Mouse (Mus musculus): ENCODE measurements around the gene Kdm6b. TPM values are rescaled to one million over a fixed set of nuclear protein-coding genes. Genes with fewer than 3 reads are reported as not detected.

Gene Kdm6b
- polyA plus RNA-seq, 1 experiment from 2014 or later: 7.4 TPM

DNA sequence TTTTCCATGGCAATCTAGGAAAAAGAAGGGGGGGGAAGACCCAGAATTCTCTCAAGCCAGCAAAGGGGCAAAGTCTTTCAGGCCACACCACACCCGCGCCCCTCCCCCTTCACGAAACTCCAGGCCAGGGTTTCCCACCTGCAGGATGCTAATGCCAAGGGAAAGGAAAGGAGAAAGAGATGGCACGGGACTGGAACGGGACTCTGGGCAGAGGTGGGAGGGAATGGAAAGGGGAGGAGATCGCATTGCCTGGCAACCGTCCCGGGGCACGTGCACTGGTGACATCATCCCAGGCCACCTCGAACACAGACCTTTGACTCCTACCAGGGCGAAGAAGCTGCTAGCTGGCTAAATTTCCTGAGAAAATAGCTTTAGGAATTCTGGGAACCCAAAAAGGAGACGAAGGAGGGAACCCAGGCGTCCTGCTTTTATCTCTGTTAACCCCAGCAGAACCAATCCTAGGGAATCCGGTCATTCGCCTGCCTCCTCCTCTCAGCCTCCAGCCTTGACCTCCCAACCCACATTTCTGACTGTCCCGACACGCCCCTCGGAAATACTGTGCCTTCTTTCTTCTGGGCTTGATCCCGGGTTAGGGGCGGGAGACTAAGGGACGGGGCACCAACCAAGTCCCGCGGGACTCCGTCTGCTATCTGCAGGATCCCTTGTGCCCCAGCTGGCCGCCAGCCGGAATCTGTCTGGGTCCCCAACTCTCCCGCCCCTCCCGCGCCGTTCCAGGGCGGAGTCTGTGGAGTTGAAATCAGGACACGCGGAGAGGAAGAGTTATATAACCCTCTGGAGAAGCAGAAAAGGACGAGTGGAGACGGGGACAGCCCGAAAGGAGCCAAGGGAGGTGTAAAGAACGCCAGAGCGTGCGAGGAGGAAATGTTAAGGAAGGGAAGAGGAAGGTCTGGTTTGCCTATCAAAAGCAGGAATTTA, 4.2 kb upstream of the Kdm6b start:
- DNase-seq (peak; percentile 91), ATAC-seq (peak; percentile 69)
- peak overlapping the region; percentile 94 for H3K27ac ChIP-seq (ENCODE audit: low read depth)
- no peak for TF ChIP-seq CTCF (IDR thresholded peaks at IDR 0.05; ENCODE audit: low read depth)
- peak; percentile 64; the same call in 1 of the 2 replicates for TF ChIP-seq EP300 (IDR thresholded peaks at IDR 0.05; ENCODE audit: low read depth)
- no peaks in the 10 kb centered on the region for H3K36me3 ChIP-seq (replicated peaks; ENCODE audit: insufficient read depth, low read length)
- peaks cover 71% of the 10 kb centered on the region for H3K4me1 ChIP-seq (ENCODE audit: insufficient read depth)
- WGBS (ENCODE audit: insufficient replicate concordance): 0% methylated on average over 38 of the region's 39 CpGs
- H3K9me3 ChIP-seq (ENCODE audit: low read length): no peaks in the 10 kb centered on the region
- H3K27me3 ChIP-seq (ENCODE audit: insufficient read depth, low read length): peaks cover 18% of the 10 kb centered on the region
- H3K4me2 ChIP-seq (ENCODE audit: low read depth, low read length): peak overlapping the region; percentile 93
- H3K9ac ChIP-seq (replicated peaks): peak overlapping the region; percentile 60
- H3K4me3 ChIP-seq (ENCODE audit: low read depth, low read length): peak overlapping the region; percentile 55

GRCm38 (mm10) chr11:69416921-69417448, 3.5 kb upstream of the Kdm6b start:
- peak overlapping the region; percentile 42; the same call in 1 of the 2 replicates for H3K9ac ChIP-seq (replicated peaks)
- H3K27ac ChIP-seq (ENCODE audit: low read depth): peak overlapping the region; percentile 94
- DNase-seq (no peak), ATAC-seq (no peak)
- peak overlapping the region; percentile 93 for H3K4me2 ChIP-seq (ENCODE audit: low read depth, low read length)
- TF ChIP-seq EP300 (IDR thresholded peaks at IDR 0.05; ENCODE audit: low read depth) (no peak), CTCF (IDR thresholded peaks at IDR 0.05; ENCODE audit: low read depth) (no peak)
- peaks cover 11% of the 10 kb centered on the region for H3K27me3 ChIP-seq (ENCODE audit: insufficient read depth, low read length)
- 28% methylated on average over 8 of the region's 8 CpGs for WGBS (ENCODE audit: insufficient replicate concordance)
- no peaks in the 10 kb centered on the region for H3K9me3 ChIP-seq (ENCODE audit: low read length)
- H3K36me3 ChIP-seq (replicated peaks; ENCODE audit: insufficient read depth, low read length): no peaks in the 10 kb centered on the region
- peak overlapping the region; percentile 59 for H3K4me3 ChIP-seq (ENCODE audit: low read depth, low read length)
- H3K4me1 ChIP-seq (ENCODE audit: insufficient read depth): peaks cover 78% of the 10 kb centered on the region

- no peaks in the 10 kb centered on the region for H3K36me3 ChIP-seq (replicated peaks; ENCODE audit: insufficient read depth, low read length)
- H3K9ac ChIP-seq (replicated peaks): peak overlapping the region; percentile 0; the same call in 1 of the 2 replicates
- DNase-seq (no peak), ATAC-seq (no peak)
- peaks cover 8% of the 10 kb centered on the region for H3K27me3 ChIP-seq (ENCODE audit: insufficient read depth, low read length)
- 4% methylated on average over 4 of the region's 4 CpGs for WGBS (ENCODE audit: insufficient replicate concordance)
- peaks cover 82% of the 10 kb centered on the region for H3K4me1 ChIP-seq (ENCODE audit: insufficient read depth)
- H3K4me2 ChIP-seq (ENCODE audit: low read depth, low read length): peak overlapping the region; percentile 93
- H3K9me3 ChIP-seq (ENCODE audit: low read length): no peaks in the 10 kb centered on the region
- TF ChIP-seq EP300 (IDR thresholded peaks at IDR 0.05; ENCODE audit: low read depth) (no peak), CTCF (IDR thresholded peaks at IDR 0.05; ENCODE audit: low read depth) (no peak)
- peak overlapping the region; percentile 96 for H3K27ac ChIP-seq (ENCODE audit: low read depth)
- peak overlapping the region; percentile 59 for H3K4me3 ChIP-seq (ENCODE audit: low read depth, low read length)
Measured at GRCm38 (mm10) chr11:69416509-69416908, 3.0 kb upstream of the Kdm6b start.

DNA sequence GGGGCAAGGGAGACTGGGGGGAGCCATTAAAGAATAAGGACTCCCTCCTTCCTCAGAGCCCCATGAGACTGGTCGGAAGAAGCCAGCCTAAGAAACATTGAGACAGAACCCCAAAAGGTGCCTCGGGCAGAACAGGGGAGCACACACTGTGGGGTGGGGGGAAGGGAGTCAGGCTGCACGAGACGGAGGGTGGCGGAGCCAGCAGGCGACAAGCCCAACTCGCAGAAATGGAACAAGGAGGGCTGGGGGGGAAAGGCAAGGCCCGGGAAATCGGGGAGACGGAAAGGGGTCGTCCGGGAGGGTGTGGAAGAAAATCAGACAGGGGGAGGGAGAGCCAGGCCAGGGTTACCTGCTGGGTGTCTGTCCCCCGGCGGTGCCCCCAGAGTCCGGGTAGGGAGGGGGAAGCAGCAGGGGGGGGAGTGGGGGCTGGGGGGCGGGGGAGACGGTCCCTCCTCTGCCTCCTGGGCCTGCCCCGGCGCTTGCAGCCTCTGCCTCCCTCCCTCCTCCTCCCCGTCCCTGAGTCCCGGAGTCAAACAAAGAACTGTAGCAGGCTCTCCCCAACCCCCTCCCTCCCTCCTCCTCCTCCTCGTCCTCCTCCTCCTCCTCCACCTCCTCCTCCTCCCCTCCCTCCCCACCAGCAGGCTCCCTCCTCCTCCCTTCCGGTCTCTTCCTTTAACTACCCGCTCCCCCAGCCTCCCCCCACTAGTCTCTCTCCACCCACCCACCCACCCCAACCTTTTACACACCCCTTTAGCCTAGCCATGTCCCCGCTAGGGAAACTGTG, 2.4 kb upstream of the Kdm6b start:
- H3K4me1 ChIP-seq (ENCODE audit: insufficient read depth): peaks cover 81% of the 10 kb centered on the region
- peak overlapping the region; percentile 96 for H3K27ac ChIP-seq (ENCODE audit: low read depth)
- peaks cover 1% of the 10 kb centered on the region for H3K27me3 ChIP-seq (ENCODE audit: insufficient read depth, low read length)
- H3K9me3 ChIP-seq (ENCODE audit: low read length): no peaks in the 10 kb centered on the region
- H3K4me3 ChIP-seq (ENCODE audit: low read depth, low read length): peak overlapping the region; percentile 59
- no peaks in the 10 kb centered on the region for H3K36me3 ChIP-seq (replicated peaks; ENCODE audit: insufficient read depth, low read length)
- 4% methylated on average over 12 of the region's 25 CpGs for WGBS (ENCODE audit: insufficient replicate concordance)
- ATAC-seq (no peak), DNase-seq (peak; percentile 53)
- peak overlapping the region; percentile 72 for H3K9ac ChIP-seq (replicated peaks)
- peak overlapping the region; percentile 93 for H3K4me2 ChIP-seq (ENCODE audit: low read depth, low read length)
- TF ChIP-seq CTCF (IDR thresholded peaks at IDR 0.05; ENCODE audit: low read depth) (no peak), EP300 (IDR thresholded peaks at IDR 0.05; ENCODE audit: low read depth) (no peak)

DNA sequence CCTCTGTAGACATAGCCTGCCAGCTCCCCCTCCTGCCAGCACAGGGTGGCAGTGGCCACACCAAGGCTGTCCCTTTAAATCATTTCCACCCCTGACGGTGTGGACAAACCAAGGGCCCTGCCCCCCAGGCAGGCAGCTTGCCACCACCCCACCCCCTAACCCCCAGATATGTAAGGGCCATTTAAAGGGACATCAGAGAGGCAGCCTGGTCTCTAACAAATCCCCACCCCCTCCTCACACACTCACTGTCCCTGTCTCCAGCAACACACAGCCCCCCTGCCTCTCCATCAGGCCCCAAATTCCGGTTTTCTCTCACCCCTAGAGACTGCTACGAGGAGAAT, 1.8 kb upstream of the Kdm6b start:
- H3K27ac ChIP-seq (ENCODE audit: low read depth): peak overlapping the region; percentile 96
- H3K9ac ChIP-seq (replicated peaks): peak overlapping the region; percentile 72
- DNase-seq: peak; percentile 73
- H3K4me3 ChIP-seq (ENCODE audit: low read depth, low read length): peak overlapping the region; percentile 59
- TF ChIP-seq EP300 (IDR thresholded peaks at IDR 0.05; ENCODE audit: low read depth) (no peak), CTCF (IDR thresholded peaks at IDR 0.05; ENCODE audit: low read depth) (0 out of 2 replicates have a peak, but pooled peaks have one; percentile 24)
- peaks cover 76% of the 10 kb centered on the region for H3K4me1 ChIP-seq (ENCODE audit: insufficient read depth)
- H3K9me3 ChIP-seq (ENCODE audit: low read length): no peaks in the 10 kb centered on the region
- no peaks in the 10 kb centered on the region for H3K36me3 ChIP-seq (replicated peaks; ENCODE audit: insufficient read depth, low read length)
- peak overlapping the region; percentile 93 for H3K4me2 ChIP-seq (ENCODE audit: low read depth, low read length)
- WGBS (ENCODE audit: insufficient replicate concordance): 11% methylated on average over 3 of the region's 3 CpGs
- no peaks in the 10 kb centered on the region for H3K27me3 ChIP-seq (ENCODE audit: insufficient read depth, low read length)
- peak; percentile 3; the same call in 1 of the 2 replicates for ATAC-seq

All from liver, postnatal 0 days (tissue).